ENCODE assay signal across 15 mouse cellular contexts in the genomic region with DNA sequence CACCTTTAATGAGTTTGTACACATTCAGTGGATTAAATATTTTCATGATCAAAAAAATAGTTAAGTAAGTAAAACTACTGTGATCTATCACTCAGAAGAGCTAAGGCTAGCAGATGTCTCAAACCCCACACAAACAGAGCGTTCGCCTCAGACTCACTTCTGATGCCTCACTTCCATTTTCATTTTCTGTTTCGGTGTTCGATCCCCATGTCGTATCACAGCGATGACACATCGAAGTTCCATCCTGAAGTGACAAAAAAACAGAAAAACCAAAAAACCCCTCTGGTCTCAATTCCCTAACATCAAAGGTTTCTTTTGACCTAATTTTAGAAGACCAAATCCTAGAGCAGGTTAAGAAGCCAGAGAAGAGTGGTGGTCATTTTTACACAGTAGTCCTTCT.
"Had no signal": no experiment of that assay in that cellular context is flagged by ENCODE, and none has a peak within 500 bp of the region (broad histone marks: within the 10 kb centered on the region; RNA-seq: fewer than 3 reads in every experiment).

No protein-coding gene starts in this region.

- H3K27ac ChIP-seq: midbrain, embryonic 10.5 days; midbrain, embryonic 12.5 days; neural tube, embryonic 13.5 days; stomach, embryonic 15.5 days; stomach, postnatal 0 days had no signal

- H3K9me3 ChIP-seq: midbrain, embryonic 10.5 days; midbrain, embryonic 12.5 days; neural tube, embryonic 13.5 days; stomach, embryonic 15.5 days had no signal

- H3K4me2 ChIP-seq: lung, embryonic 14.5 days; midbrain, embryonic 12.5 days; neural tube, embryonic 13.5 days; stomach, embryonic 15.5 days had no signal

- H3K4me1 ChIP-seq: midbrain, embryonic 10.5 days; midbrain, embryonic 12.5 days; neural tube, embryonic 13.5 days; stomach, embryonic 15.5 days had no signal

- H3K9ac ChIP-seq: lung, embryonic 14.5 days; midbrain, embryonic 12.5 days; neural tube, embryonic 13.5 days; stomach, embryonic 15.5 days had no signal

- H3K27me3 ChIP-seq: midbrain, embryonic 12.5 days; neural tube, embryonic 13.5 days; stomach, embryonic 15.5 days had no signal

- H3K4me3 ChIP-seq: midbrain, embryonic 10.5 days; midbrain, embryonic 12.5 days; myocyte; neural tube, embryonic 13.5 days; stomach, embryonic 15.5 days had no signal

- DNase-seq: lung, adult 18-20 months; lung, embryonic 14.5 days; lung, postnatal 10 days; lung, postnatal 4 days; midbrain, embryonic 14.5 days; right cerebral cortex, postnatal 14 days; thymus, adult 2 months; thymus, postnatal 25 days; thymus, postnatal 4 days had no signal
